Mouse (Mus musculus): Measurements from ENCODE around the gene Tpgs1.

DNA sequence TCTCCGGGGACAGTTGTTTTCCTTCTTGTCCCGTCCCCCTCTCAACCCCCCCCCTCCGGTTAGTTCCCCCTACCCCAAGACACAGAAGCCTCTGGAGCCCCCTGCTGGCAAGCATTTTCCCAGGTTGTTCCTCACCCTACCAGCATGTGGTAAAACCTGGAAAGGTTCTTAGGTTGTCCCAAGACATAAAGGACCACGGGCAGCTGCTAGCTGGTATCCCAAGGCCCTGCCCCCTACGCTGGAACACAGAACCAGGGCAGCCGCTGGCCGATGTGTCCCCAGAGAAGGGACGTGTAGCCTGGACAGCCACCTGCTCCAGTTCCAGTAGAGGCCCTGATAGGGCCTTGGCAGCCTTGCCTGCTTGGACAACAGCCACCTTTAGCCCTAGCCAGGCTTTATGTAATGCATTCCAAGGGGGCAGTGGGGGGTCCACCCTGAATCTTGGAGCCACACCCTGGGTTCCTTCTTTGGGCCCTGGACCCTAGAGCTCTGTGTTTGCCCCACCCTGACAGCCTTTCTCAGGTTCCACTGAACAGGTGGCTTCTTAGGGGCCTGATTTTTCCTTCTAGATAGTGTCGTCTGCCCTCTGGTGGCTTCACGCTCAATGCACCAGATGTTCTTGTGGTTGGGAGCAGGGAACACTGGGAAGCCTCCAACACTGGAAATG, 13.9 kb downstream of the Tpgs1 start:
- TF ChIP-seq CTCF (conservative IDR thresholded peaks at IDR 0.05; ENCODE audit: low read length) (peak; percentile 38), POU5F1 (IDR thresholded peaks at IDR 0.05; ENCODE audit: borderline replicate concordance, low read length) (no peak)
